In the genomic region with DNA sequence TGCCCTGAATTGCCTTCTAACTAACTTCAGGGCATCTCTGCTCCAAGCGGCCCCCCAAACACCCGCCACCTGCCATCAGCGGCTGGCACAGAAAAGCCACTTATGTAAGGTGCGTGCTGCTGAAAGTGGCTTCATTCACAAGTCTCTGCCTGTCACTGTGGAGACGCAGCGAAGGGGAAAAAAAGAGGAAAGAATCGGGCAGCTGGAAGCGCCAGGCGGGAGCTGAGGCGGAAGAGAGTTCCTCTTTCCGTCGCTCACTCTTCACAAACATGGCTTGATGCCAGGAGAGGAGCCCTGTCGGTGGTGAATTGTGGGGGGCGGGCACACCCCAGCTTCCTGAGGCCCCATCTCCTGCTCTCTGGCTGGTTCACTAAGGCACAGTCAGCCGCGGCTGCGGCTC, we compare ENCODE assay signal across 1 mouse cellular context.
TF ChIP-seq lines count a peak whose summit lies in the region.

No protein-coding gene starts in this region.

TF ChIP-seq in CH12.LX, 34 proteins besides CTCF, POLR2A, EP300 and RAD21 (continued from another document):
- TF ChIP-seq NRF1 (IDR thresholded peaks at IDR 0.05; ENCODE audit: low read depth, low read length) (no peak), IRF4 (IDR thresholded peaks at IDR 0.05; ENCODE audit: low read depth, low read length) (no peak), POLR2AphosphoS2 (IDR thresholded peaks at IDR 0.05; ENCODE audit: low read depth, low read length) (no peak), TCF12 (IDR thresholded peaks at IDR 0.05; ENCODE audit: low read depth, low read length) (no peak), USF1 (IDR thresholded peaks at IDR 0.05; ENCODE audit: low read depth, low read length) (no peak), CHD1 (IDR thresholded peaks at IDR 0.05; ENCODE audit: low read depth, low read length) (no peak)
TF ChIP-seq in CH12.LX: peak in this region for 0.
